Mouse (Mus musculus) ES-Bruce4 (cell line): ENCODE measurements around the gene Tpp1. TPM values are rescaled to one million over a fixed set of nuclear protein-coding genes. Genes with fewer than 3 reads are reported as not detected.

Experiments used
- H3K27ac ChIP-seq: 2 replicates; pipeline ENCODE4 v1.5.1; 2012; ENCODE audit warnings: low read length, inconsistent platforms; ENCODE audit not compliant: insufficient read depth
- H3K27me3 ChIP-seq: 2 replicates; pipeline ENCODE4 v1.6.1; 2012; ENCODE audit warnings: mild to moderate bottlenecking, low read length, inconsistent platforms; ENCODE audit not compliant: control insufficient read depth, poor library complexity, insufficient read depth, severe bottlenecking
- H3K36me3 ChIP-seq: 2 replicates; pipeline ENCODE4 v1.6.1; 2012; ENCODE audit warnings: inconsistent platforms, mild to moderate bottlenecking, low read length, moderate library complexity; ENCODE audit not compliant: control insufficient read depth, poor library complexity, insufficient read depth, severe bottlenecking
- H3K4me1 ChIP-seq: one replicate; pipeline ENCODE4 v1.8.1; 2011; ENCODE audit warnings: low read length; ENCODE audit not compliant: control insufficient read depth, insufficient read depth
- H3K4me3 ChIP-seq: 2 replicates; pipeline ENCODE4 v1.5.1; 2011; ENCODE audit warnings: low read depth, mild to moderate bottlenecking, low read length
- H3K9ac ChIP-seq: 2 replicates; pipeline ENCODE4 v1.6.1; 2012; ENCODE audit warnings: low read depth, mild to moderate bottlenecking, inconsistent platforms; ENCODE audit not compliant: poor library complexity, severe bottlenecking
- H3K9me3 ChIP-seq: replicated peaks from 2 replicates; pipeline ENCODE4 v1.6.1; 2012; ENCODE audit warnings: mild to moderate bottlenecking, low read length, inconsistent platforms; ENCODE audit not compliant: control insufficient read depth, poor library complexity, insufficient read depth, severe bottlenecking
- CTCF ChIP-seq: IDR thresholded peaks from one replicate; pipeline ENCODE4 v1.8.1; 2011; ENCODE audit warnings: low read depth, low read length
- EP300 ChIP-seq: IDR thresholded peaks from 2 replicates; pipeline ENCODE4 v1.6.1; 2011; ENCODE audit warnings: low read depth, low read length; ENCODE audit not compliant: insufficient read depth
- POLR2A ChIP-seq: IDR thresholded peaks from one replicate; pipeline ENCODE4 v1.8.1; 2011; ENCODE audit warnings: low read length; ENCODE audit not compliant: insufficient read depth
- polyA plus RNA-seq: library from polyadenylated mRNA; stranded (reverse); fragments of >200 nt; gene quantifications from 2 replicates; pipeline ENCODE4 v1.2.4, GENCODE M21; 2011; ENCODE audit warnings: low read depth; ENCODE audit not compliant: missing spikeins, insufficient read depth, insufficient read length

The Tpp1 gene
- polyA plus RNA-seq, 1 experiment = 68.2 TPM

DNA sequence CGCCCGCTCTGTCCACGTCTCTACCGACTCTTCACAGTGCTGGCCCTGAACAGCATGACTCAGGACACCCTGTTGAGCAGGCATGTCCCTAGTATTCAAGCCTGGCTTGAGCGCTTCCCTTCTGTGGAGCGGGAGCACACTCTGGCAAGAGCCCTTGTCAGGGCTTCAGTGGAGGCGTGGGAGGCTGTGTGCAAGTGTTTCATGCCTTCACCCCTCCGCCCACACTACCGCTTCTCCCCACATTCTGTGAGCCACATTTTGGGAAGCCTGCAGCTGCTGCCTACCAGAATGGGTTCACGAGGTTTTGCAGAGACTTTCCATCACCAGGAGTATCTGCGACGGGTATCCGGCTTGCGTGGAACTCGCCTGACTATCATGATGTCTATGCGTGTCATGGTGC lies 48.9 kb downstream of the Tpp1 start:
- Histone ChIP-seq H3K9ac (no peak overlapping the region), H3K9me3 (no peaks in the 10 kb centered on the region), H3K27me3 (no peaks in the 10 kb centered on the region), H3K4me3 (no peak overlapping the region), H3K36me3 (no peaks in the 10 kb centered on the region), H3K4me1 (no peaks in the 10 kb centered on the region), H3K27ac (no peak overlapping the region)
- TF ChIP-seq POLR2A (no peak), EP300 (no peak), CTCF (no peak)

Other genes starting within 250 kb of the Tpp1 start
- 16.2 and 17.1 TPM in 2 replicates for gene Smpd1, start 197.9 kb downstream of the Tpp1 start, polyA plus RNA-seq
- 14.7 and 16.0 TPM in 2 replicates for gene Apbb1, start 170.6 kb downstream of the Tpp1 start, polyA plus RNA-seq
- gene Hpx, start 152.1 kb downstream of the Tpp1 start, polyA plus RNA-seq = not detected in 2 replicates
- 28.8 and 36.8 TPM in 2 replicates for gene Trim3, start 118.7 kb downstream of the Tpp1 start, polyA plus RNA-seq
- 32.2 and 33.3 TPM in 2 replicates for gene Timm10b, start 112.2 kb downstream of the Tpp1 start, polyA plus RNA-seq
- 33.2 and 36.4 TPM in 2 replicates for gene Arfip2, start 111.8 kb downstream of the Tpp1 start, polyA plus RNA-seq
- 0.72 and 5.7 TPM in 2 replicates for gene Gm45799, start 111.7 kb downstream of the Tpp1 start, polyA plus RNA-seq
- gene Dnhd1, start 101.4 kb downstream of the Tpp1 start, polyA plus RNA-seq = 1.7 and 1.8 TPM in 2 replicates
- 90.9 and 107 TPM in 2 replicates for gene Ilk, start 15.6 kb downstream of the Tpp1 start, polyA plus RNA-seq
- 31.9 and 33.6 TPM in 2 replicates for gene Rrp8, start 14.8 kb downstream of the Tpp1 start, polyA plus RNA-seq
- gene Taf10, start 7.9 kb downstream of the Tpp1 start, polyA plus RNA-seq = 208 and 210 TPM in 2 replicates
- gene Dchs1, start 35.4 kb upstream of the Tpp1 start, polyA plus RNA-seq = 0.37 and 0.55 TPM in 2 replicates
- gene Mrpl17, start 58.9 kb upstream of the Tpp1 start, polyA plus RNA-seq = 103 and 108 TPM in 2 replicates
- gene Gm4070, start 201.7 kb upstream of the Tpp1 start, polyA plus RNA-seq = not detected in 2 replicates